Mouse (Mus musculus) megakaryocyte, embryonic 14.5 days (primary cell): Measurements from ENCODE around the gene Catsperd. TPM values are rescaled to one million over a fixed set of nuclear protein-coding genes. Genes with fewer than 3 reads are reported as not detected.
"Not testable (repeated sequence)": the region's sequence is repeated elsewhere in the genome, so short reads cannot be mapped to it uniquely, and the experiment has no call there.

Source experiments
- H3K27me3 ChIP-seq: replicated peaks from 2 replicates; pipeline ENCODE3; 2012; ENCODE audit warnings: inconsistent platforms
- H3K36me3 ChIP-seq: replicated peaks from 2 replicates; pipeline ENCODE3; 2012; ENCODE audit warnings: low read length, inconsistent platforms, mixed read lengths
- H3K4me1 ChIP-seq: 2 replicates; pipeline ENCODE4 v1.6.1; 2012; ENCODE audit warnings: inconsistent platforms
- H3K4me3 ChIP-seq: replicated peaks from 2 replicates; pipeline ENCODE3; 2012; ENCODE audit warnings: moderate library complexity, mild to moderate bottlenecking, inconsistent platforms
- H3K9me3 ChIP-seq: 2 replicates; pipeline ENCODE4 v1.6.1; 2012; ENCODE audit warnings: inconsistent platforms
- FLI1 ChIP-seq: IDR thresholded peaks from 2 replicates; pipeline ENCODE4 v1.6.1; 2012; ENCODE audit warnings: low read length, inconsistent platforms, mixed read lengths
- GATA1 ChIP-seq: IDR thresholded peaks from 3 replicates; pipeline ENCODE4 v1.6.1; 2012; ENCODE audit warnings: mixed read lengths, low read length, inconsistent platforms, borderline replicate concordance
- polyA plus RNA-seq: library from polyadenylated mRNA; stranded (reverse); fragments of >175 nt; gene quantifications from 2 replicates; pipeline ENCODE4 v1.2.3, GENCODE M21; 2012; ENCODE audit warnings: low replicate concordance; ENCODE audit not compliant: insufficient read depth

Gene Catsperd
- polyA plus RNA-seq, 1 experiment, result not detected

GRCm38 (mm10) chr17:56603186-56604069, 24.5 kb upstream of the Catsperd start:
- no peaks in the 10 kb centered on the region for H3K27me3 ChIP-seq
- TF ChIP-seq GATA1 (no peak), FLI1 (no peak)
- no peak overlapping the region for H3K4me3 ChIP-seq
- no peaks in the 10 kb centered on the region for H3K9me3 ChIP-seq
- H3K36me3 ChIP-seq, result peaks cover 94% of the 10 kb centered on the region
- H3K4me1 ChIP-seq, result peaks cover 25% of the 10 kb centered on the region

GRCm38 (mm10) chr17:56604070-56604380, 23.9 kb upstream of the Catsperd start:
- no peaks in the 10 kb centered on the region for H3K9me3 ChIP-seq
- TF ChIP-seq FLI1 (no peak), GATA1 (no peak)
- no peak overlapping the region for H3K4me3 ChIP-seq
- no peaks in the 10 kb centered on the region for H3K27me3 ChIP-seq
- peaks cover 31% of the 10 kb centered on the region for H3K4me1 ChIP-seq
- H3K36me3 ChIP-seq, result peaks cover 92% of the 10 kb centered on the region

GRCm38 (mm10) chr17:56604422-56604821, 23.5 kb upstream of the Catsperd start:
- no peak overlapping the region for H3K4me3 ChIP-seq
- H3K4me1 ChIP-seq, result peaks cover 31% of the 10 kb centered on the region
- TF ChIP-seq GATA1, result no peak
- no peak for TF ChIP-seq FLI1
- no peaks in the 10 kb centered on the region for H3K27me3 ChIP-seq
- H3K36me3 ChIP-seq, result peaks cover 88% of the 10 kb centered on the region
- no peaks in the 10 kb centered on the region for H3K9me3 ChIP-seq

DNA sequence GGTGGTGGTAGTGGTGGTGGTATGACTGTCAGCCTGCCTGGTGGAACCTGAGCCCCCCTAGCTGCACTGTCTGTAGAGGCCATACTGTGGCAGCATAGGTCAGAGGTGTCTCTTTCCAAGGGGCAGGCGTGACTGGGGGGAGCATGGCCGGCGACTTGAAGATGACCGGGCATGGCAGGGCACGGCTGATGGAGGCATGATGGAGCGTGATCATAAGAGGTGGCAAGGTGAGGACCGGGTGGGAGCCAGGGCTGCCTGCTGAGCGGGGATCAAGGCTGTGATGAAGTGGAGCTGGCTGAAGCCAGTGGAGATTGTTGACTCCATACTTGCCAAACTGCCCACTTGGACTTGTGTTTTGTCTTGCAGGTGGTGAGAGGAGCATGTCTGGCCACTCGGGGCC, 22.5 kb upstream of the Catsperd start:
- peaks cover 36% of the 10 kb centered on the region for H3K4me1 ChIP-seq
- H3K9me3 ChIP-seq, result no peaks in the 10 kb centered on the region
- TF ChIP-seq GATA1, result no peak
- TF ChIP-seq FLI1, result no peak
- H3K4me3 ChIP-seq, result peak overlapping the region; percentile 53
- H3K27me3 ChIP-seq, result no peaks in the 10 kb centered on the region
- peaks cover 78% of the 10 kb centered on the region for H3K36me3 ChIP-seq

DNA sequence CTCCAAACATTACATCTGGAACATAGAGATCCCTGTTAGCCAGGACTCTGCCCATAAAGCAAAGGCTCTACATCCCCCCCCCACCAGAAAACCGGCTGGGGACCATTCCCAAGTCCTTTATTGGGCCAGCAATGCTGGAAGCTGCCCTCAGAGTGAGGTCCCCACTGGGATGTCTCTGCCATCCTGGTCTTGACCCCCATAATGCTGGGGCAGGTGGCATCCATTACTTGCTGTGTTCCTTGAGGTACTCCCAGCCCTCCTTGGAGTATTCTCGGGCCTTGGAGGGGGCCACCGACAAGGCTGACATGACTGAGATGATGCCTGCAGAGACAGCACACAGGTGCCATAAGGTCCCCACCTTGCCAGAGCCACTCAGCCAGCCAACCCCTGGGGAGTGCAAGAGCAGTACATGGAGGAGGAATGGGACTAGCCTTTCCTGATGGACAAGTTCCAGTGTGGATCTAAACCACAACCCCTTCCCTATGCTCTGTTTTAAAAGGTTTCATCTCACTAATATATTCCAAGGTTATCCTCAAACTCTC, 20.4 kb upstream of the Catsperd start:
- H3K36me3 ChIP-seq, result peaks cover 59% of the 10 kb centered on the region
- TF ChIP-seq FLI1 (no peak), GATA1 (no peak)
- no peaks in the 10 kb centered on the region for H3K27me3 ChIP-seq
- H3K4me3 ChIP-seq, result peak overlapping the region; percentile 66
- H3K4me1 ChIP-seq, result peaks cover 58% of the 10 kb centered on the region
- no peaks in the 10 kb centered on the region for H3K9me3 ChIP-seq

DNA sequence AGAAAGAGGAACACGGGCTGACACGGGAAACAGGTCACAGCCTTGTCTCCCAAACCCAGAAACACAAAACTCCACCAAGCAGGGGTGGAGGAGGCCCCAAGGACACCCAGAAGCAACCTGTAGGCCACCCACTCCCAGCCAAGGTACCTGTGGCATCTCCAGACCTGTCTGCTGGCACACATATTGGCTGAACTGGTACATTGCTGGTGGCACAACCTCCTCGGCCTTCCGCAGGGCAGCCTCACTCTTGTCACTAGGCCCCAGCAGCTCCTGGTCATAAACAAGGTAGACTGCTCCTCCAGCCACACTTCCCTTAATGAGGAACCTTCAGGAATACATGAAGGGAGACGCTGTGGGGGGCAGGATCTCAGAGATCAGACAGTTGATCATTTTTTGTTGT, 19.2 kb upstream of the Catsperd start:
- H3K9me3 ChIP-seq, result no peaks in the 10 kb centered on the region
- no peak for TF ChIP-seq GATA1
- TF ChIP-seq FLI1, result no peak
- peaks cover 47% of the 10 kb centered on the region for H3K36me3 ChIP-seq
- H3K4me1 ChIP-seq, result peaks cover 64% of the 10 kb centered on the region
- no peaks in the 10 kb centered on the region for H3K27me3 ChIP-seq
- H3K4me3 ChIP-seq, result peak overlapping the region; percentile 94

DNA sequence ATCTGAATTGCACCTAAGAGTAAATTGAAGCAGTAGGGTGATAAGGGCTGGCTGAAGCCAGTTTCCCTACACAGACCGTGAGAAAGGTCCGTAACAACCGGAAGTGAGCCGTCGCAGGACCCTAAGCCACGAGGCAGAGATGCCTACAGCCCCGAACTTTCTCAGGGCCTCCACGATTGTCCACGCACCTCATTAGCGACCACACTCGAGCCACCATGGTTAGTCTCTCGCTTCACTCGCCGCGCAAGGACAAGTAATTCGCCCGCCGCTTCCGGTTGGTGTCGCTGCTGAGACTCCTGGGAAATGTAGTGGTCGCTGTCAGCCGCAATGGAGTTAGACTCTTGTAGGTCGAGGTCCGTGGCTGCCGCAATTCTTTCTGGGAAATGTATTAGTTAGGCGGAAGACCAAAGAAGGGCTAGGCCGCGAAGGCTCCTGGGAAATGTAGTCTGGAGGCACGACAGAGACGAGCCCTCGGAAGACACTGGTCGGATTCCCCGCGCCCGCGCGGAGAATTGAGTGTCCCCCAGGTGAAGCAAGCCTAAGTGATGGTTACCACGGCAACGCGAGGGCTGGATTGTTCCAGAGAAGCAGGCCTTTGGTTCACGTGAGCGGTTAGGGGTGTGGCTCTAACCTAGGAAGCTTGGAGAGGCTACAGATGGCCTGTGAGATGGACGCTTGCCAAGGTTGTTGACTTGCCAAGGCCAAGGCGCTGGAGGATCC, 18.3 kb upstream of the Catsperd start, which contains the start of gene 2410015M20Rik:
TSS of gene 2410015M20Rik (minus strand) at position 320 of the 720 bp plus-strand sequence.
- no peaks in the 10 kb centered on the region for H3K9me3 ChIP-seq
- no peak for TF ChIP-seq GATA1
- H3K27me3 ChIP-seq, result no peaks in the 10 kb centered on the region
- peaks cover 73% of the 10 kb centered on the region for H3K4me1 ChIP-seq
- peak within 1 kb of the TSS; percentile 94 for H3K4me3 ChIP-seq
- H3K36me3 ChIP-seq, result peaks cover 44% of the 10 kb centered on the region

GRCm38 (mm10) chr17:56611323-56611722, 16.6 kb upstream of the Catsperd start:
- Histone ChIP-seq H3K9me3 (no peaks in the 10 kb centered on the region), H3K4me1 (peaks cover 82% of the 10 kb centered on the region), H3K27me3 (no peaks in the 10 kb centered on the region), H3K36me3 (peaks cover 43% of the 10 kb centered on the region), H3K4me3 (peak overlapping the region; percentile 89)
- no peak for TF ChIP-seq FLI1
- TF ChIP-seq GATA1, result no peak

DNA sequence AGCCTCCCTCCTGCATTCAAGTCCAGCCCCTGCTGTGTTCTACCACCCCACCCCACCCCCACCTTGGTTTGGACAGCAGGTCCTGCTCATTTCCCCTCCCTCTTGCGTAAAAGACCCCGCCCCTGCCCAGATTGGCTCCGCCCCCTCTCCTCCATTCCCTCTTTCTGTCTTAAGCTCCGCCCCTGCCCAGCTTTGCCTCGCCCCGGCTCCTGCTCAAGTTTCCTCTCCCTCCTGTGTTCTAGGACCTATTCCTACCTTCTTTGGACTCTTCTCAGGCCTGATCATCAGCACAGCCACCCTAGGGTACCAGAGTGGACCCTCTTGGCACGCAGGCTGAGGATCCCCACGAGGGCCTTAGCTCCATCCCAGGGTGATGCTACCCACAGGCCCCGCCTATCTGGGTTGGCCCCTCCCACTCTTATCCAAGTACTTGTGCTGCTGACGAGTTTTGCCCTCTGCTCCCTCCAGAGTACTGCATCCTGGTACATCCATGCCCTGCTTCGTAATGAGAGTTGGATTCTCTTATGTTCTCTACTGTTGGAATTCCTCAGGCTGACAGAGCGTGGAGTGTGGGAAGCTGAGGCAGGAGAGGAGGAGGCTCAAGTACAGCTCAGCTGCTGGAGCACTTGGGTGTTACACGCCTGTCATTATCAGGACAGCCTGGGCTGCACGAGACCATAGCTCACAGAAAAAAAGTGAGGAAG, 15.9 kb upstream of the Catsperd start:
- H3K36me3 ChIP-seq, result peaks cover 43% of the 10 kb centered on the region
- H3K4me1 ChIP-seq, result peaks cover 82% of the 10 kb centered on the region
- H3K4me3 ChIP-seq, result peak overlapping the region; percentile 89
- no peaks in the 10 kb centered on the region for H3K9me3 ChIP-seq
- no peaks in the 10 kb centered on the region for H3K27me3 ChIP-seq
- TF ChIP-seq FLI1, result no peak
- TF ChIP-seq GATA1, result no peak

- H3K36me3 ChIP-seq, result peaks cover 43% of the 10 kb centered on the region
- peak overlapping the region; percentile 89 for H3K4me3 ChIP-seq
- peaks cover 81% of the 10 kb centered on the region for H3K4me1 ChIP-seq
- H3K9me3 ChIP-seq, H3K27me3 ChIP-seq: not testable (repeated sequence)
These were observed 15.4 kb upstream of the Catsperd start for GRCm38 (mm10) chr17:56612565-56612939.
